20 mouse cellular contexts compared by ENCODE assay signal in the genomic region with DNA sequence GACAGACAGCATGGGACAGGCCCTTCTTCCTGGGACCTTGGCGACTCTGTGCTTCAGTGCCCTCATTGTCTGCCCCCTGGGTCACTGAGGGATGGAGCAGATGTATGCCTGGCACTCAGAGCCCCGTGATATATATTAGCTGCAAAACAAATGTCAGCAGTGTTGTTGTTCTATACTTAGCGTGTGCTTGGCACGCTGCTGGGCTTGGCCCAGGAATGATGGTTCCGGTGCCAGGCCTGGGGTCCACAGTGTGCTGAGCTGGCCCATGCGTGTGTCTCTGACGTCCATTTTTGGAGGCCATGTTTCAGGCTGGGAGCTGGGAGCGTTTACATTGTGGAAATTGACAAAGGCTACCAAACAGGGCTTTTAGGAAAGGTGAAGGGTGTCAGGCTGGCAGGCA. TPM values are rescaled to one million over a fixed set of nuclear protein-coding genes. Genes with fewer than 3 reads are reported as not detected.
DNase-seq lines count a peak whose midpoint lies in the region.
"Had no signal": no experiment of that assay in that cellular context is flagged by ENCODE, and none has a peak within 500 bp of the region (broad histone marks: within the 10 kb centered on the region; RNA-seq: fewer than 3 reads in every experiment).

No protein-coding gene starts in this region.

- no peak overlapping the region for H3K4me3 ChIP-seq in heart, embryonic 10.5 days
- H3K4me3 ChIP-seq: forebrain, embryonic 10.5 days; hindbrain, embryonic 10.5 days; limb, embryonic 15.5 days; midbrain, embryonic 13.5 days had no signal

- H3K27ac ChIP-seq in heart, embryonic 10.5 days, result no peak overlapping the region
- H3K27ac ChIP-seq: forebrain, embryonic 10.5 days; hindbrain, embryonic 10.5 days; hindbrain, postnatal 0 days; limb, embryonic 15.5 days; liver, embryonic 14.5 days; midbrain, embryonic 13.5 days had no signal

- WGBS in heart, embryonic 10.5 days, result 87% methylated on average over 8 of the region's 8 CpGs

- peak; percentile 11 for DNase-seq in heart, postnatal 4 days
- no peak for DNase-seq in heart, embryonic 10.5 days (ENCODE audit: low spot score)
- peak; percentile 51 for DNase-seq in brain, adult 2 months (ENCODE audit: low read depth, low spot score)
- DNase-seq in cerebellum, adult 8-10 months, result peak; percentile 40
- DNase-seq in cerebellum, postnatal 36 days, result peak; percentile 48 to 57
- DNase-seq in kidney, postnatal 14 days, result no peak
- no peak for DNase-seq in layer of hippocampus, adult 18-20 months (ENCODE audit: low spot score in 2 of 2)
- DNase-seq: adrenal gland, postnatal 25 days; kidney, adult 9 months; kidney, postnatal 36 days; lung, embryonic 14.5 days; thymus, postnatal 25 days had no signal

- H3K36me3 ChIP-seq in heart, embryonic 10.5 days, result no peaks in the 10 kb centered on the region
- H3K36me3 ChIP-seq: forebrain, embryonic 10.5 days; hindbrain, embryonic 10.5 days; limb, embryonic 15.5 days; midbrain, embryonic 13.5 days had no signal

- H3K9me3 ChIP-seq in heart, embryonic 10.5 days, result no peaks in the 10 kb centered on the region
- H3K9me3 ChIP-seq: forebrain, embryonic 10.5 days; hindbrain, embryonic 10.5 days; limb, embryonic 15.5 days; midbrain, embryonic 13.5 days had no signal

- peaks cover 18% of the 10 kb centered on the region for H3K4me1 ChIP-seq in heart, embryonic 10.5 days

- peaks cover 79% of the 10 kb centered on the region for H3K27me3 ChIP-seq in heart, embryonic 10.5 days (ENCODE audit: insufficient read depth, poor library complexity, severe bottlenecking)

RNA-seq across cellular contexts. Expression of gene Rasd2, which starts 3.1 kb away (rescaled TPM):
- total RNA-seq in heart, postnatal 4 days (2021), result 1 to 10 TPM; 2.2 TPM
- 0.05 and 0.15 TPM in 2 replicates for polyA plus RNA-seq in heart, embryonic 10.5 days (2016; fragmentation: Nextera tagmentation; extraction: Ambion mirVana)
- 10 to 100 TPM; 79.6 to 80.5 TPM for total RNA-seq in layer of hippocampus, adult 18-20 months (2021)
- total RNA-seq: common myeloid progenitor, adult 5-6 weeks had no signal
- polyA plus RNA-seq: C2C12; liver, embryonic 14.5 days had no signal

Comparison
In these comparisons a context has a peak if more than half of its experiments do, and no peak if none do; other contexts are left out.
1. DNase-seq: peak in heart, postnatal 4 days (single experiment), brain, adult 2 months (single experiment), cerebellum, adult 8-10 months (single experiment) and cerebellum, postnatal 36 days (2 of 2); none in heart, embryonic 10.5 days (single experiment), kidney, postnatal 14 days (single experiment) and layer of hippocampus, adult 18-20 months (0 of 2).
2. RNA of gene Rasd2, which starts 3.1 kb away (total RNA-seq): 79.6 to 80.5 TPM in layer of hippocampus, adult 18-20 months; 2.2 TPM in heart, postnatal 4 days; every median in the first group is over 10 times any median in the second.